Mouse (Mus musculus) kidney, adult 2 months (tissue): Measurements from ENCODE around the gene Mrps35. TPM values are rescaled to one million over a fixed set of nuclear protein-coding genes. Genes with fewer than 3 reads are reported as not detected.

Source experiments
- DNase-seq: peaks from one replicate; pipeline ENCODE4 v3.0.0; 2021
- H3K27ac ChIP-seq: fragments of 200-500 bp; 2 replicates; pipeline ENCODE4 v1.5.1; 2012; ENCODE audit warnings: low read depth, low read length, control low read depth, inconsistent platforms; ENCODE audit not compliant: insufficient read depth
- H3K27me3 ChIP-seq: fragments of 200-500 bp; replicated peaks from 2 replicates; pipeline ENCODE4 v1.6.1; 2012; ENCODE audit warnings: mild to moderate bottlenecking, moderate library complexity, low read length, inconsistent platforms; ENCODE audit not compliant: control insufficient read depth, insufficient read depth
- H3K36me3 ChIP-seq: fragments of 200-500 bp; 2 replicates; pipeline ENCODE4 v1.6.1; 2012; ENCODE audit warnings: mild to moderate bottlenecking, moderate library complexity, low read length, inconsistent platforms; ENCODE audit not compliant: control insufficient read depth, insufficient read depth
- H3K4me1 ChIP-seq: fragments of 200-500 bp; 2 replicates; pipeline ENCODE4 v1.6.1; 2011; ENCODE audit warnings: low read length; ENCODE audit not compliant: control insufficient read depth, insufficient read depth
- H3K4me3 ChIP-seq: fragments of 200-500 bp; 2 replicates; pipeline ENCODE4 v1.5.1; 2011; ENCODE audit warnings: mild to moderate bottlenecking, low read depth, low read length, control low read depth; ENCODE audit not compliant: insufficient read depth
- CTCF ChIP-seq: fragments of 200-500 bp; conservative IDR thresholded peaks from 2 replicates; pipeline ENCODE4 v1.5.1; 2011; ENCODE audit warnings: low read depth, mild to moderate bottlenecking, control low read depth, low read length, moderate library complexity, mixed read lengths; ENCODE audit not compliant: insufficient read depth, insufficient read length
- POLR2A ChIP-seq: fragments of 200-500 bp; IDR thresholded peaks from one replicate; pipeline ENCODE4 v1.6.1; 2011; ENCODE audit warnings: low read depth, low read length, control low read depth
- WGBS: fragments of 180-500 bp; shearing (Covaris S2); methylation state at CpG from one replicate; pipeline ENCODE4 v1.1.7; 2018; 5-methylcytosine and 5-hydroxymethylcytosine counted together
- polyA plus RNA-seq: library from polyadenylated mRNA; depleted of rRNA; stranded (reverse); fragments of >200 nt; gene quantifications from 2 replicates; pipeline ENCODE4 v1.2.3, GENCODE M21; 2012

The Mrps35 gene
- polyA plus RNA-seq, 1 experiment = 33.1 TPM

DNA sequence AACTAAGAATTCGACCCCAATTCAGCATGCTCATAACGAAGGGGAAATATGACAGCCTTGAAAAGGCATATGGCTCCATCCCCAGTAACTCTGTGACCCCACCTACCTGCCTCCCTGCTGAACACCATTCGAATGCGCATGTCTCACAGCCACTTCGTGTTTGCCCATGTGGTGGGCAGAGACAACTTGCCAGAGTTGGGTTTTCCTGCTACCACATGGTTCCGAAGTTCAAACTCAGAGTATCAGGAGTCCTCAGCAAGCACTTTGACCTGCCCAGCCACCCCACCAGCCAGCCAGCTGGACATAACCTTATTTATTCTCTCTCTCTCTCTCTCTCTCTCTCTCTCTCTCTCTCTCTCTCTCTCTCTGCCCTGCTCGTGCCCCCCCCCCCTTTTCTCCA is 45.2 kb downstream of the Mrps35 start:
- Histone ChIP-seq H3K27ac (peak overlapping the region; percentile 81), H3K36me3 (no peaks in the 10 kb centered on the region), H3K27me3 (no peaks in the 10 kb centered on the region), H3K4me3 (no peak overlapping the region), H3K4me1 (0 out of 2 replicates have a peak, but pooled peaks cover 3% of the 10 kb centered on the region)
- peak; percentile 90 for DNase-seq
- WGBS = 41% methylated on average over 7 of the region's 7 CpGs
- TF ChIP-seq POLR2A (no peak), CTCF (no peak)

GRCm38 (mm10) chr6:147088517-147088916 is 46.0 kb downstream of the Mrps35 start:
- Histone ChIP-seq H3K27ac (peak overlapping the region; percentile 81; the same call in 1 of the 2 replicates), H3K36me3 (no peaks in the 10 kb centered on the region), H3K27me3 (no peaks in the 10 kb centered on the region), H3K4me1 (0 out of 2 replicates have a peak, but pooled peaks cover 3% of the 10 kb centered on the region), H3K4me3 (no peak overlapping the region)
- 75% methylated on average over 3 of the region's 3 CpGs for WGBS
- no peak for DNase-seq
- TF ChIP-seq CTCF = no peak
- no peak for TF ChIP-seq POLR2A

GRCm38 (mm10) chr6:147090191-147090590 is 47.6 kb downstream of the Mrps35 start:
- Histone ChIP-seq H3K4me1 (peaks cover 6% of the 10 kb centered on the region; the same call in 1 of the 2 replicates), H3K4me3 (no peak overlapping the region), H3K27ac (no peak overlapping the region), H3K27me3 (no peaks in the 10 kb centered on the region), H3K36me3 (no peaks in the 10 kb centered on the region)
- TF ChIP-seq POLR2A (no peak), CTCF (no peak)
- 95% methylated on average over 5 of the region's 5 CpGs for WGBS
- DNase-seq = no peak

DNA sequence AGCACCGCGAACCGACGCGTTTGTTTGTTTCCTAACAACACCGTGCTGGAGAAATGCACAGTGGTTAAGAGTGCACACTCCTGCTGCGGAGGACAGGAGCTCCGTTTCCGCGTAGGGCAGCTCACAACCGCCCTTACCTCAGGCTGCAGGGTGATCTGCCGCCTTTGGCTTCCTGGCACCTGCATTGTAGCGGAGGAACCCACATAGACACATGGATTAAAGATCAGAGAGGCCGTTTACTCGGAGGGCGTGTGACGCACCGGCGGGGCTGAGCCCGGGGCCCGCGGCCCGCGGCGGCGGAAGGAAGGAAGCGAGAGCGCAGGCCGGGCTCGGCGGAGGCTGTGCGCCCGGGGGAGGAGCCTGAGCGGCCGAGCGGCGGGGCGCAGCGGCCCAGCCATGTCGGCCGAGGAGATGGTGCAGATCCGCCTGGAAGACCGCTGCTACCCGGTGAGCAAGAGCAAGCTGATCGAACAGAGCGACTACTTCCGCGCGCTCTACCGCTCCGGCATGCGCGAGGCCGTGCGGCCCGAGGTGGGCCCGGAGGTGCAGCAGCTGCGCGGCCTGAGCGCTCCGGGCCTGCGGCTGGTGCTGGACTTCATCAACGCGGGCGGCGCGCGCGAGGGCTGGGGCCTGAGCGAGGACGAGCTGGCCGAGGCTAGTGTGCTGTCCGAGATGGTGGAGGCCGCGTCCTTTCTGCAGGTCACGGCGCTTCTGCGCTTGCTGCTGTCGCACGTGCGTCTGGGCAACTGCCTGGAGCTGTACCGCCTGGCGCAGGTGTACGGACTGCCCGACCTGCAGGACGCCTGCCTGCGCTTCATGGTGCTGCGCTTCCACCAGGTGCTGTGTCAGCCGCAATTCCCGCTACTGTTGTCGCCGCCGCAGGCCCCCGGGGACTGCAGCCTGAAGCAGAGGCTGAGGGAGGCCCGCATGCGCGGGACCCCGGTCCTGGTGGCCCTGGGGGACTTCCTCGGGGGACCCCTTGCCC is 48.9 kb downstream of the Mrps35 start, which contains the start of gene Klhl42:
Gene Klhl42, plus strand, starts transcription at position 244 of the 985 bp plus-strand sequence.
- no peaks in the 10 kb centered on the region for H3K36me3 ChIP-seq
- peak; percentile 84 for DNase-seq
- H3K4me1 ChIP-seq = peaks cover 6% of the 10 kb centered on the region; the same call in 1 of the 2 replicates
- TF ChIP-seq POLR2A = peak; percentile 49
- no peak for TF ChIP-seq CTCF
- H3K27ac ChIP-seq = peak within 1 kb of the TSS; percentile 84
- H3K4me3 ChIP-seq = peak within 1 kb of the TSS; percentile 67
- under 1% methylated on average over 97 of the region's 99 CpGs for WGBS
- H3K27me3 ChIP-seq = no peaks in the 10 kb centered on the region

- peak; percentile 69 for DNase-seq
- no peaks in the 10 kb centered on the region for H3K36me3 ChIP-seq
- 4% methylated on average over 15 of the region's 15 CpGs for WGBS
- H3K27ac ChIP-seq = peak overlapping the region; percentile 84; the same call in 1 of the 2 replicates
- TF ChIP-seq POLR2A (no peak), CTCF (no peak)
- peak overlapping the region; percentile 67 for H3K4me3 ChIP-seq
- peaks cover 6% of the 10 kb centered on the region; the same call in 1 of the 2 replicates for H3K4me1 ChIP-seq
- H3K27me3 ChIP-seq = no peaks in the 10 kb centered on the region
Observed at GRCm38 (mm10) chr6:147092136-147092535, 49.6 kb downstream of the Mrps35 start.

DNA sequence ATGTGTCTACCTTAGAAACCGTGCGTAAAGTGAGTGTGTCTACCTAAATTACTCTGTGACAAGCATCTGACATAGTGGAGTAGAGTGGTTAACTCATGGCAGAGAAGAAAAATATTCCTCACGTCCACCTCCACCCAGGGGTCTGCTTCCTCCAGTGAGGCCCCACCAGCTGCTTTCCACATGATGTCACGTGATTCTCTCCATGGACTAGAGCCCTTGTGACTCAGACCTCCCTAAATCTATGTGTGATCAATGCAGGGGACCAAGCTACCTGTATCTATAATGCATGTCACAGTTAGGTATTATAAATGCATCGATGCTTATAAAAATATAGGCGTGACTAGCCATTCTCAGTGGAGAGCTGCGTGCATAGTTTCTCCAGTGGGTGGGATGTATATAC is 52.2 kb downstream of the Mrps35 start:
- no peaks in the 10 kb centered on the region for H3K27me3 ChIP-seq
- TF ChIP-seq POLR2A (no peak), CTCF (no peak)
- no peak overlapping the region for H3K4me3 ChIP-seq
- H3K36me3 ChIP-seq = no peaks in the 10 kb centered on the region
- 87% methylated on average over 7 of the region's 7 CpGs for WGBS
- H3K27ac ChIP-seq = no peak overlapping the region
- DNase-seq = no peak
- peaks cover 19% of the 10 kb centered on the region; the same call in 1 of the 2 replicates for H3K4me1 ChIP-seq

DNA sequence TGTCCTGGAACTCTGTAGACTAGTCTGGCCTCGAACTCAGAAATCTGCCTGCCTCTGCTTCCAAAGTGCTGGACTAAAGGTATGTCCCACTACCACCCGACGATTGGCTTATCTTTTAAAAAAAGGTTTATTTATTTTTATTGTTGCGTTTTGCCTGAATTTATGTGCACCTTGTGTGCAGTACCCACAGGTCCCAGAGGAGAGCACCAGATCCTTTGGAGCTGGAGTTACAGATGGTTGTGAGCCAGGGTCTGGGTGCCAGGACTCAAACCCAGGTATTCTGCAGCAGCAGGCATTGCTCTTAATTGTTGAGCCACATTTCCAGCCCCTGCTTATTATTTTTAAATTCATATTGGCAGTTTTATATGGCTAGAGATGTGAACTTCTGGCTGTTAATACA is 53.5 kb downstream of the Mrps35 start:
- DNase-seq = no peak
- Histone ChIP-seq H3K36me3 (no peaks in the 10 kb centered on the region), H3K4me3 (no peak overlapping the region), H3K27ac (no peak overlapping the region), H3K27me3 (no peaks in the 10 kb centered on the region), H3K4me1 (peaks cover 24% of the 10 kb centered on the region; the same call in 1 of the 2 replicates)
- 94% methylated on average over 4 of the region's 4 CpGs for WGBS
- no peak for TF ChIP-seq CTCF
- TF ChIP-seq POLR2A = no peak
